Mouse (Mus musculus) limb, embryonic 12.5 days (tissue): ENCODE measurements at regions not wholly inside any gene's neighbourhood (a gene's known extent, or its start where the extent isn't known, plus 50 kb on each side); places are given as distances from the start of the nearest gene placed in this dataset.

Experiments used
- ATAC-seq: fragments of 200-750 bp; cut with Nextera tagmentation; 2 replicates; pipeline ENCODE4 v1.8.0; 2017; ENCODE audit warnings: low read depth, moderate TSS enrichment; ENCODE audit not compliant: insufficient number of reproducible peaks, insufficient read depth, low FRiP score, low TSS enrichment
- H3K27ac ChIP-seq: fragments of 300-500 bp; sonication (generic); 2 replicates; pipeline ENCODE4 v1.5.1; 2016; ENCODE audit warnings: mild to moderate bottlenecking, moderate library complexity
- H3K27me3 ChIP-seq: fragments of 300-500 bp; sonication (generic); 2 replicates; pipeline ENCODE4 v1.6.1; 2016; ENCODE audit warnings: mild to moderate bottlenecking, moderate library complexity
- H3K36me3 ChIP-seq: fragments of 300-500 bp; sonication (generic); 2 replicates; pipeline ENCODE4 v1.6.1; 2016; ENCODE audit warnings: mild to moderate bottlenecking, moderate library complexity
- H3K4me1 ChIP-seq: fragments of 300-500 bp; sonication (generic); replicated peaks from 2 replicates; pipeline ENCODE4 v1.6.1; 2016
- H3K4me2 ChIP-seq: fragments of 300-500 bp; sonication (generic); 2 replicates; pipeline ENCODE4 v1.6.1; 2016; ENCODE audit warnings: mild to moderate bottlenecking, moderate library complexity
- H3K4me3 ChIP-seq: fragments of 300-500 bp; sonication (generic); replicated peaks from 2 replicates; pipeline ENCODE4 v1.5.1; 2016; ENCODE audit warnings: mild to moderate bottlenecking
- H3K9ac ChIP-seq: fragments of 300-500 bp; sonication (generic); replicated peaks from 2 replicates; pipeline ENCODE4 v1.6.1; 2016; ENCODE audit warnings: mild to moderate bottlenecking, moderate library complexity
- H3K9me3 ChIP-seq: fragments of 300-500 bp; sonication (generic); 2 replicates; pipeline ENCODE4 v1.6.1; 2016; ENCODE audit warnings: mild to moderate bottlenecking, moderate library complexity
- WGBS: fragments of 180-500 bp; shearing (Covaris S2); methylation state at CpG from one replicate; pipeline ENCODE4 v1.1.7; 2016; 5-methylcytosine and 5-hydroxymethylcytosine counted together

DNA sequence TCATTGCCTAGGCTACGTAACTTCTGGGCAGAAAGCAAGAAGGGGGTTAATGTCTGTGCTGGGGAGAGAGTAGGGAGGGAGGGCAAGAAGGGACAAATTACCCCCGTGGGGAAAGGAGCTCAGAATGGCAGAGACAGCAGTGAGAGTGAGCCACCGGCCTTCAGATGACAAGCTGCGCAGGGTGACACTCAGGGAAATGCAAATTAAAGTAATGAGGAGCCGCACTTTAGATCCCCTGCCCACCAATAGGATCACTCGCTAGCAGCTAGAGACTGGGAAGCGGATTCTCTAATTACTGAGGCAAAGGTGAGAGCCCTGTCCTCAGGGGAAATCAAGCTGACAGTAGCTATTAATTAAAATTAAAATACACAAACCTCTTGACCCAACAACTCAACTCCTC is 202.5 kb downstream of the Arhgef10l start:
- no peak overlapping the region for H3K4me3 ChIP-seq
- WGBS = 41% methylated on average over 7 of the region's 7 CpGs
- H3K4me1 ChIP-seq = peaks cover 25% of the 10 kb centered on the region
- H3K27ac ChIP-seq = no peak overlapping the region
- no peaks in the 10 kb centered on the region for H3K9me3 ChIP-seq
- no peak overlapping the region for H3K4me2 ChIP-seq
- no peak overlapping the region for H3K9ac ChIP-seq
- H3K27me3 ChIP-seq = peaks cover 11% of the 10 kb centered on the region; the same call in 1 of the 2 replicates
- no peaks in the 10 kb centered on the region for H3K36me3 ChIP-seq
- no peak for ATAC-seq

- H3K4me2 ChIP-seq = no peak overlapping the region
- no peak for ATAC-seq
- peaks cover 5% of the 10 kb centered on the region; the same call in 1 of the 2 replicates for H3K27me3 ChIP-seq
- 90% methylated on average over 16 of the region's 16 CpGs for WGBS
- no peaks in the 10 kb centered on the region for H3K36me3 ChIP-seq
- H3K4me3 ChIP-seq = no peak overlapping the region
- no peak overlapping the region for H3K27ac ChIP-seq
- peaks cover 12% of the 10 kb centered on the region for H3K4me1 ChIP-seq
- H3K9me3 ChIP-seq = no peaks in the 10 kb centered on the region
- H3K9ac ChIP-seq = no peak overlapping the region
Measured at GRCm38 (mm10) chr4:140461317-140461716, 204.5 kb downstream of the Arhgef10l start.

GRCm38 (mm10) chr4:140449062-140449461 is 202.5 kb upstream of the Igsf21 start:
- H3K27ac ChIP-seq = no peak overlapping the region
- H3K9ac ChIP-seq = no peak overlapping the region
- H3K27me3 ChIP-seq = peaks cover 8% of the 10 kb centered on the region
- no peak for ATAC-seq
- no peak overlapping the region for H3K4me2 ChIP-seq
- H3K4me3 ChIP-seq = no peak overlapping the region
- no peaks in the 10 kb centered on the region for H3K9me3 ChIP-seq
- peaks cover 4% of the 10 kb centered on the region; the same call in 1 of the 2 replicates for H3K4me1 ChIP-seq
- no peaks in the 10 kb centered on the region for H3K36me3 ChIP-seq
- 86% methylated on average over 10 of the region's 10 CpGs for WGBS

- no peaks in the 10 kb centered on the region for H3K36me3 ChIP-seq
- H3K4me1 ChIP-seq = no peaks in the 10 kb centered on the region
- peaks cover 1% of the 10 kb centered on the region for H3K27me3 ChIP-seq
- H3K27ac ChIP-seq = no peak overlapping the region
- no peak overlapping the region for H3K4me2 ChIP-seq
- no peaks in the 10 kb centered on the region for H3K9me3 ChIP-seq
- WGBS = 89% methylated on average over 6 of the region's 6 CpGs
- no peak overlapping the region for H3K9ac ChIP-seq
- no peak for ATAC-seq
- no peak overlapping the region for H3K4me3 ChIP-seq
Measured at GRCm38 (mm10) chr4:140446455-140446854, 199.9 kb upstream of the Igsf21 start.

DNA sequence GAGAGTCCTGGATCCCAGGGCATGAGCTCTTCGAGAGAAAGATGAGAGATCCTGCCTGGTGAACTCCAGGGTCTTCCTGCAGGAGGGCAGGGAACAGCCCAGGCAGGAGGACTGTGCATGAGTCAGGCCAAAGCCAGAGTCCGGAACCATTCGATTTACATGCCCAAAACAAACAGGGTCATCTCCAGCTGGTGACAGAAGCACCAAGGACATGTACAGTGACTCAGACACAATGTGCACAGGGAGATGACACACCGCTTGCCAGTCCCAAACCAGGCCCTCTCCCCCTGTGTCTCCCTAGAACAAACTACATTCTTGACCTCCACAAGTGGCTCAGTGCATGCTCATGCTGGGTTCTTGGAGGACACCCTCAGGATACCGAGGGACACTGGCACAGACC is 199.3 kb upstream of the Igsf21 start:
- H3K27me3 ChIP-seq = no peaks in the 10 kb centered on the region; the same call in 1 of the 2 replicates
- no peaks in the 10 kb centered on the region for H3K4me1 ChIP-seq
- H3K4me3 ChIP-seq = no peak overlapping the region
- H3K9ac ChIP-seq = no peak overlapping the region
- no peak overlapping the region for H3K4me2 ChIP-seq
- no peak overlapping the region for H3K27ac ChIP-seq
- ATAC-seq = no peak
- 85% methylated on average over 5 of the region's 5 CpGs for WGBS
- H3K9me3 ChIP-seq = no peaks in the 10 kb centered on the region
- H3K36me3 ChIP-seq = no peaks in the 10 kb centered on the region

DNA sequence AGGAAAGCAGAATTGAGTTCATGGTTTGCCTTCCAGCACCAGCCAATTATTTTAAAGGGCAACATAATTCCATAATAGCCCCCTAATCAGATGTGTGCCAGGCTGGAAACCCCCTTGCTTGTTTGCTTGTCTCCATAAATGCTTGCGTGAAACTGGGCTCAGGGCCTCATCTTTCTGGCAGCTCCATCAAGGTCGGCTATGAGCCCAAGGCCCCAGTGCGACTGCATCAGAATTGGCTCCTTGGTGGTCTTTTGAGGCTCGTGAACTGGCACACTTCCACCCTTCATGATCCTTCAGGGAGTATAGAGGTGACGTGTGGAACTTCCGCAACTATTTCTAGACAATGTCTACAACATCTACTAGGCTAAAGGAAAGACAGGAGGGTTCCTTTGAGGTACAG is 196.6 kb upstream of the Igsf21 start:
- no peak overlapping the region for H3K9ac ChIP-seq
- no peak overlapping the region for H3K4me3 ChIP-seq
- no peak for ATAC-seq
- H3K27me3 ChIP-seq = no peaks in the 10 kb centered on the region; the same call in 1 of the 2 replicates
- H3K4me2 ChIP-seq = no peak overlapping the region
- H3K4me1 ChIP-seq = no peaks in the 10 kb centered on the region
- WGBS = 83% methylated on average over 6 of the region's 6 CpGs
- H3K9me3 ChIP-seq = no peaks in the 10 kb centered on the region
- H3K36me3 ChIP-seq = no peaks in the 10 kb centered on the region
- no peak overlapping the region for H3K27ac ChIP-seq

- H3K4me1 ChIP-seq = no peaks in the 10 kb centered on the region
- no peaks in the 10 kb centered on the region; the same call in 1 of the 2 replicates for H3K27me3 ChIP-seq
- no peak overlapping the region for H3K4me2 ChIP-seq
- no peaks in the 10 kb centered on the region for H3K36me3 ChIP-seq
- no peak overlapping the region for H3K27ac ChIP-seq
- WGBS = 89% methylated on average over 8 of the region's 8 CpGs
- no peaks in the 10 kb centered on the region for H3K9me3 ChIP-seq
- H3K9ac ChIP-seq = no peak overlapping the region
- no peak overlapping the region for H3K4me3 ChIP-seq
- no peak for ATAC-seq
Measured at GRCm38 (mm10) chr4:140441805-140442204, 195.2 kb upstream of the Igsf21 start.

DNA sequence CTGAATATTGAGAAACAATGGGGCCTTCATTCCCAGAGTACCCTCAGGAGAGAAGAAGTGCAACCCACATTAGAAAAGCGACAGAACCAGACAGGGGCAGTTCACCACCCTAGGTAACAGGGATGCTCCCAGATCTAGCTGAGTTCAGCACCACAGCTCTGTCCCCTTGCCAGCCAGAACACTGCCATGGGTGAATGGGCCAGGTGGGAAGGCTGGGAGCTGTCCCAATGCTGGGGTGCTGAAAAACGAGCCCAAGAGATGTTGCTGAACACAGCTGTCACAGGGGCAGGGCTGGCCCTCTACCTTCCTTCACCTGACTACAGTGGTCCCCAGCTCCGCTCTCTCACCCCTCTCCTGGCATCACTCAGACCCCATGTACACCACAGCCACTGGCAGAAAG is 193.3 kb upstream of the Igsf21 start:
- no peak for ATAC-seq
- Histone ChIP-seq H3K4me1 (0 out of 2 replicates have a peak, but pooled peaks cover 2% of the 10 kb centered on the region), H3K9ac (no peak overlapping the region), H3K27me3 (no peaks in the 10 kb centered on the region), H3K4me2 (no peak overlapping the region), H3K27ac (no peak overlapping the region), H3K9me3 (no peaks in the 10 kb centered on the region), H3K4me3 (no peak overlapping the region), H3K36me3 (no peaks in the 10 kb centered on the region)
- WGBS = 21% methylated on average over 3 of the region's 3 CpGs

GRCm38 (mm10) chr4:140436030-140436429 is 189.4 kb upstream of the Igsf21 start:
- Histone ChIP-seq H3K27ac (no peak overlapping the region), H3K4me1 (0 out of 2 replicates have a peak, but pooled peaks cover 3% of the 10 kb centered on the region), H3K36me3 (no peaks in the 10 kb centered on the region), H3K9ac (no peak overlapping the region), H3K27me3 (peaks cover 13% of the 10 kb centered on the region; the same call in 1 of the 2 replicates), H3K4me3 (no peak overlapping the region), H3K9me3 (no peaks in the 10 kb centered on the region), H3K4me2 (no peak overlapping the region)
- 45% methylated on average over 3 of the region's 3 CpGs for WGBS
- ATAC-seq = no peak

DNA sequence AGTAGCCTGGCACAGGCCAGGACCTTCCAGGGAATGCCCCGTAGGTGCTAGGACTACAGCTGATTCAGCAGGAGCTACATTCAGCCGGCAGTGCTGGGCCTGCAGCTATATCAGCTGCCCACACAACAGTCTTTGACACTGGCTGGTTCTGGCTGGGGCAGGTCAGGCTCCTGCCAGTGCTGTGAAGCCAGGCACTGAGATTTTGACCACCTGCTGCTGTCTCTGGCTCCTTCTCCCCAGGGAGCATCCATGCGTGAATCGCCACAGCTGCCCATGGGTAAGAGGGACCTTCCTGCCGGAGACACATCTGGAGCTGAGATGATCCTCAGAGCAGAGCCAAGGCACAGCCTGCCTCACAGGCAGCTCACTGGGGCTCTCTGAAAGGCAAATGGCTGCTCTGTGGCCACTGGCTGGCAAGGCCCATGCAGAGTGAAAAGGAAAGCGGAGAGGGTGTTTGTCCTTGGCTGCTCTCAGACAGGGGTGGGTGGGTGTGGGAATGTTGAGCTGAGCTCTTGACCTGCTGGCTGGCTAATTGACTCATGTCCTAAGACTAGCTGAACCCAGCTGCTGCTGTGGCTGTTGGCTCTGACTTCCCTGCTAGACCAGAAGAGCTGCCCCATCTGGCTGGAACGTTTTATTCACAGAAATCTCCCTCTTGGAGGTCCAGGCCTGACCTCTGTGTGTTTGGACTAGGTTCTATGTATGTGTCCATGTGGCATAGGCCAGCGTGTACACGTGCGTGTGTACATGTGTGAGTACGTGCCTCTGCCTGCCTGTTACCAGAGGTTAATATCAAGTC is 187.4 kb upstream of the Igsf21 start:
- no peak for ATAC-seq
- Histone ChIP-seq H3K9me3 (no peaks in the 10 kb centered on the region), H3K27ac (no peak overlapping the region), H3K4me3 (no peak overlapping the region), H3K4me1 (0 out of 2 replicates have a peak, but pooled peaks cover 3% of the 10 kb centered on the region), H3K4me2 (no peak overlapping the region), H3K36me3 (no peaks in the 10 kb centered on the region), H3K9ac (no peak overlapping the region), H3K27me3 (peaks cover 13% of the 10 kb centered on the region; the same call in 1 of the 2 replicates)
- 80% methylated on average over 11 of the region's 11 CpGs for WGBS

DNA sequence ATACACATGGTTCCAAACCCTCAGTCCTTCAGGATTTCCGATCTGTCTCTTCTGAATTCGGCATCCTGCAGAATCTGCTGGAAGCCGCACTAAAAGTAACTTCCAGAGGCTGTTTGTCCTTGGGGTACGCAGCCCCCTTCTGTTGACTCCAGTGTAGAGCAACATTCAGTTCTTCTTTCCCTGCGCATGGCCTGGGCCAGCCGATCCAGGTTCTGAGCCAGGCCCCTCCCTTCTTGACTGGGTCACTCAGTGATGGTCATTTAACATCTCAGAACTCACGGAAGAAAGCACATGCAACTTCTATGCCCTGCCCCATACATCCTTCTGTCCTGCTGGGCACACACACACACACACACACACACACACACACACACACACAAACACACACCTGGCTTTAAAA is 185.5 kb upstream of the Igsf21 start:
- WGBS = 70% methylated on average over 7 of the region's 7 CpGs
- no peak overlapping the region for H3K4me3 ChIP-seq
- no peaks in the 10 kb centered on the region for H3K36me3 ChIP-seq
- no peak for ATAC-seq
- no peaks in the 10 kb centered on the region for H3K9me3 ChIP-seq
- H3K27ac ChIP-seq = no peak overlapping the region
- H3K27me3 ChIP-seq = peaks cover 13% of the 10 kb centered on the region; the same call in 1 of the 2 replicates
- no peak overlapping the region for H3K9ac ChIP-seq
- no peak overlapping the region for H3K4me2 ChIP-seq
- 0 out of 2 replicates have a peak, but pooled peaks cover 3% of the 10 kb centered on the region for H3K4me1 ChIP-seq

DNA sequence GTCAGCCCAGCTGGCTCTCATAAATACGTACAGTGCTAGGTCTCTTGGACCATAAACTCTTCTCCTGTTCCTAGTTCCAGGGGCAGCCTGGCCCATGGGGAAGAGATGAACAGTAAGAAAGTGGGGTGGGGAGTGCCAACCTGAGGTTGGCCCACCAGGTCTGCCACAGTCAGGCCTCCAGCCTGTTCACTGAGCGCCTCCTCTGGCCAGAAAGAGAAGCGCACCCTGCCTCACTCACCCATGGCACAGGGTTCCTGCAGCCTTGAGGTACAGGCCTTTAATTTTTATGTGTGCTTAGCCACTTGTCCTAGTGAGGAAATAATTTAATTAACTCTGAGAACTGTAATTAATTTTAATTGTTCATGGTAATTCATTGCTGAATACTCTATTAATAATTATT is 180.5 kb upstream of the Igsf21 start:
- Histone ChIP-seq H3K27me3 (no peaks in the 10 kb centered on the region; the same call in 1 of the 2 replicates), H3K9me3 (no peaks in the 10 kb centered on the region), H3K36me3 (no peaks in the 10 kb centered on the region), H3K9ac (no peak overlapping the region), H3K27ac (no peak overlapping the region), H3K4me1 (no peaks in the 10 kb centered on the region), H3K4me3 (no peak overlapping the region), H3K4me2 (no peak overlapping the region)
- ATAC-seq = no peak
- 72% methylated on average over 3 of the region's 3 CpGs for WGBS
